Mouse (Mus musculus) embryonic facial prominence, embryonic 14.5 days (tissue): Measurements from ENCODE around the gene Tmed8. TPM values are rescaled to one million over a fixed set of nuclear protein-coding genes. Genes with fewer than 3 reads are reported as not detected.
"Not testable (repeated sequence)": the region's sequence is repeated elsewhere in the genome, so short reads cannot be mapped to it uniquely, and the experiment has no call there.

ENCODE experiments used
- ATAC-seq: fragments of 200-750 bp; cut with Nextera tagmentation; 2 replicates; pipeline ENCODE4 v1.8.0; 2017; ENCODE audit warnings: low read depth, moderate number of reproducible peaks, moderate TSS enrichment
- DNase-seq: peaks from one replicate; pipeline ENCODE4 v3.0.0-alpha.2; 2015; ENCODE audit warnings: low spot score
- H3K27ac ChIP-seq: fragments of 300-500 bp; sonication (generic); replicated peaks from 2 replicates; pipeline ENCODE4 v1.5.1; 2014; ENCODE audit warnings: low read depth, mild to moderate bottlenecking, low read length, moderate library complexity
- H3K27me3 ChIP-seq: fragments of 300-500 bp; sonication (generic); replicated peaks from 2 replicates; pipeline ENCODE4 v1.6.1; 2014; ENCODE audit warnings: low read length; ENCODE audit not compliant: control insufficient read depth, insufficient read depth
- H3K36me3 ChIP-seq: fragments of 300-500 bp; sonication (generic); 2 replicates; pipeline ENCODE4 v1.6.1; 2014; ENCODE audit warnings: low read length, mixed read lengths; ENCODE audit not compliant: control insufficient read depth, insufficient read depth
- H3K4me1 ChIP-seq: fragments of 300-500 bp; sonication (generic); 2 replicates; pipeline ENCODE4 v1.6.1; 2014; ENCODE audit warnings: antibody characterized with exemption, low read length; ENCODE audit not compliant: control insufficient read depth, insufficient read depth
- H3K4me2 ChIP-seq: fragments of 300-500 bp; sonication (generic); 2 replicates; pipeline ENCODE4 v1.6.1; 2014; ENCODE audit warnings: low read depth, mild to moderate bottlenecking, low read length, moderate library complexity, mixed read lengths
- H3K4me3 ChIP-seq: fragments of 300-500 bp; sonication (generic); 2 replicates; pipeline ENCODE4 v1.5.1; 2014; ENCODE audit warnings: low read depth, mild to moderate bottlenecking, low read length
- H3K9ac ChIP-seq: fragments of 300-500 bp; sonication (generic); 2 replicates; pipeline ENCODE4 v1.6.1; 2014; ENCODE audit warnings: low read depth, mild to moderate bottlenecking, low read length, moderate library complexity, mixed read lengths
- H3K9me3 ChIP-seq: fragments of 300-500 bp; sonication (generic); 2 replicates; pipeline ENCODE4 v1.6.1; 2016; ENCODE audit warnings: low read length; ENCODE audit not compliant: control insufficient read depth
- WGBS: fragments of 180-500 bp; shearing (Covaris S2); extraction: QIAGEN DNeasy Blood & Tissue Kit; methylation state at CpG from one replicate; pipeline ENCODE4 v1.1.7; 2014; 5-methylcytosine and 5-hydroxymethylcytosine counted together
- polyA plus RNA-seq: library from polyadenylated mRNA; unstranded; fragments of >200 nt; fragmentation: Nextera tagmentation; extraction: Ambion mirVana; gene quantifications from 2 replicates; pipeline ENCODE4 v1.2.1, GENCODE M21; 2014

Tmed8 gene
- polyA plus RNA-seq, 1 experiment from 2014 or later: 4.2 TPM

DNA sequence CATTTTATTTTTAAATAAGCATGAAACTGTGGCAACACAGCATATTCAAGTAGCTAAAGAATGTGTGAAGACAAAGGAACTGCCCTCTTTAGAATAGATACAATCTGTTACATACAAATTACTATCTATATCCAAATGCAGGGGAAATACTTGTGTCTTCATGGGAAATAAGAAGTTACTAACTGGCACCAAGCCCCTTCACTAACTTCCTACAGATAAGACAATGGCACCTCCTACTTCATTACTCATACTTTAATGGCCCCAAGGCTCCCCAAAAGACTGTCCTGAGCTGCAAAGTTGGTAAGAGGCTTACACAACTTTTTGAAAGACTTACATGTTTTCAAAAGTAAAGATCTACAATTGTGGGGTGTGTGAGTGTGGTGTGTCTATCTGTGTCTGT, 17.3 kb upstream of the Tmed8 start:
- H3K9me3 ChIP-seq: no peaks in the 10 kb centered on the region
- H3K4me1 ChIP-seq: peaks cover 4% of the 10 kb centered on the region
- no peaks in the 10 kb centered on the region for H3K27me3 ChIP-seq
- ATAC-seq (no peak), DNase-seq (no peak)
- no peak overlapping the region for H3K4me2 ChIP-seq
- no peak overlapping the region for H3K4me3 ChIP-seq
- no peak overlapping the region for H3K27ac ChIP-seq
- no peaks in the 10 kb centered on the region for H3K36me3 ChIP-seq
- no peak overlapping the region for H3K9ac ChIP-seq

DNA sequence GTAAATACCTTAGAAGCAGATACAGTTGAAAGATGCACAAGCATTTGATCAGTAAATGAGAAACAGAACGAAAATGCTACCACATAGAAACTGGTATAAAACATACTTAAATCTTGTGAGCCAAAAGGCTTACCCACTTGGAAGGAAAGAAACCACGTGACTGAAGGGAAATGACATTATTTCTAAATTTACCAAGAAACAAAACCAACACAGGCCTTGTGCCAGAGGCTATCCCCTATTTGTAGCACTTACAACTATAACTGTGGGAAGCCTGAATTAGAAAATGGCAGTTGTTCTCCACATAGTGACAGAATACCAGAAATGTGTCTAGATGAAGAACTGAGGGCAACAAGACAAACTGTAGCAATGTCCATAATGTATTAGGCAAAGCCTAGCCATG, 15.8 kb upstream of the Tmed8 start:
- 63% methylated on average over 2 of the region's 2 CpGs for WGBS
- no peaks in the 10 kb centered on the region for H3K36me3 ChIP-seq

DNA sequence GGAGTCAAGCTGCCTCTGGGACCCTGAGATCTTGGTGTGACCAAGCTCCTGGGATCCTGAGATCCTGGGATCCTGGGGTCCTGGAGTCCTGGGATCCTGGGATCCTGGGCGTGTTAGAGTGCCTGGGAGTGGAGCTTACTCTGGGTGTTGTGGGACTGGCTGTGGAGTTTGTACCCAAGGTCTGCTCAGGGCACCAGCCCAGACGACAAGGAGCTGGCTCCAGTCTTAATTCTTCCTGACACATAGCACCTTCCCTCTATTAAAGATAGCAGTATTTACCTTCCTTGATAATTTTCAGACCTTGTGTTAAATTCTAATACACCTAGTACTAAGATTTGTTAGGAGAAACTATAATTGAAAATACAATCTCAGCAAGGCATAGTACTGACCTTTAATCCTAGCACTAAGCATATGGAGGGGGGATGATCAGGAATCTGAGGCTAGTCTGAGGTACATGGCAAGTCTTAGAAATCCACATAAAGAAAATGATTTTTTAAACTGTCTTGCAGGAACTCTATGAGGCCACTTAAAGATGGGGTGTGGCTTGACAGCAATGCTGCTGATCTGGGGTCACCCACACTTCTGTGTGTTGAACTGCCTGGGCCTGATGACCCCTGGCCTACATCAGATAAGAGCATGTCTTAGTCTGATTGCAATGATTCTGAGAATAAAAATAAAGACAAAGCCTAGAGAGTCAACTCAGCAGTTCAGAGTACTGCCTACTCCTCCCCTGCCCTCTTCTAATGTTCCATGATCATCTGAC, 12.8 kb upstream of the Tmed8 start:
- no peak overlapping the region for H3K4me3 ChIP-seq
- H3K27me3 ChIP-seq: no peaks in the 10 kb centered on the region
- WGBS: 57% methylated on average over 2 of the region's 2 CpGs

More for the DNA sequence above, 15.8 kb upstream of the Tmed8 start:
- Histone ChIP-seq H3K4me3 (no peak overlapping the region), H3K27me3 (no peaks in the 10 kb centered on the region), H3K27ac (no peak overlapping the region), H3K9me3 (no peaks in the 10 kb centered on the region), H3K4me1 (peaks cover 4% of the 10 kb centered on the region), H3K4me2 (no peak overlapping the region), H3K9ac (no peak overlapping the region)
- ATAC-seq: no peak
- DNase-seq: no peak

DNA sequence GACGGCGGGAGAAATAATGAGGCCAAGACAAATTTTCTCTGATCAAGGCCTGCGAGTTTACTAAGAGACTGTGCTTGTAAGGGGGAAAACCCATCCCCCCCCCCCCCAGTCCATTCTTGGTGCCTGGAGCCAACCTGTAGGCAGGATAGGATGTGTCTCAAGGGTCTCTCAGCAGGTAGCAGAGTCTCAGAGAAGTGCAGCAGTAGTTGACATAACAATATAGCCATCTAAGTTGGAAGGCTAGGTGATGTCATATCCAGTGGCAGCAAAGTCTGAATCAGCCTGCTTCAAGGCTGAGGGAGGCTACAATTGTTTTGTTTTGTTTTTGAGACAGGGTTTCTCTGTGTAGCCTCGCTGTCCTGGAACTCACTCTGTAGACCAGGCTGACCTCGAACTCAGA, 5.5 kb upstream of the Tmed8 start:
- H3K27me3 ChIP-seq, DNase-seq, H3K27ac ChIP-seq, H3K9me3 ChIP-seq, ATAC-seq, H3K4me1 ChIP-seq, H3K9ac ChIP-seq, H3K4me3 ChIP-seq, H3K36me3 ChIP-seq, H3K4me2 ChIP-seq: not testable (repeated sequence)
- 82% methylated on average over 5 of the region's 5 CpGs for WGBS

More for the DNA sequence above, 12.8 kb upstream of the Tmed8 start:
- no peak overlapping the region for H3K9ac ChIP-seq
- H3K4me1 ChIP-seq: no peaks in the 10 kb centered on the region
- no peak overlapping the region for H3K4me2 ChIP-seq
- H3K36me3 ChIP-seq: no peaks in the 10 kb centered on the region
- DNase-seq: no peak
- no peak for ATAC-seq
- H3K27ac ChIP-seq: no peak overlapping the region
- no peaks in the 10 kb centered on the region for H3K9me3 ChIP-seq

DNA sequence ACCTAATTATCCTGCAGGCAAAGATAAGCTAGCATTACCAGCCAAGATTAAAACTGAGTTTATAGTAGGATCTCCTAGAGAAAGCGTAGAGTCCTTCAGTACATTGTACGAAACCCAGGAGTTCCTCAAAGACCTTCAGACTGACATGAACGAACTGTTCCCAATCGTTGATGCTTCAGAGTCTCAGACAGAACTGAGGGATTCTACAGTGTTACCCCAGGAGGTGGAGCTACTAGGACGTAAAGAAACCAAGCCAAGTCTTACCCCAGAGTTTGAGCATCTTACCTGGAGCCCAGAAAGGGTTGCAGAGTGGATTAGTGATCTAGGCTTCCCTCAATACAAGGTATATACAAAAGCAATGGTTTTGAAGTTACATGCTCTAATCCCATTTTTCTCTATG, 1.4 kb upstream of the Tmed8 start:
- ATAC-seq (no peak), DNase-seq (no peak)
- Histone ChIP-seq H3K36me3 (no peaks in the 10 kb centered on the region), H3K27me3 (no peaks in the 10 kb centered on the region), H3K9ac (no peak overlapping the region), H3K4me2 (no peak overlapping the region), H3K9me3 (no peaks in the 10 kb centered on the region), H3K4me1 (peaks cover 15% of the 10 kb centered on the region; the same call in 1 of the 2 replicates), H3K27ac (no peak overlapping the region), H3K4me3 (no peak overlapping the region)
- 67% methylated on average over 5 of the region's 5 CpGs for WGBS

DNA sequence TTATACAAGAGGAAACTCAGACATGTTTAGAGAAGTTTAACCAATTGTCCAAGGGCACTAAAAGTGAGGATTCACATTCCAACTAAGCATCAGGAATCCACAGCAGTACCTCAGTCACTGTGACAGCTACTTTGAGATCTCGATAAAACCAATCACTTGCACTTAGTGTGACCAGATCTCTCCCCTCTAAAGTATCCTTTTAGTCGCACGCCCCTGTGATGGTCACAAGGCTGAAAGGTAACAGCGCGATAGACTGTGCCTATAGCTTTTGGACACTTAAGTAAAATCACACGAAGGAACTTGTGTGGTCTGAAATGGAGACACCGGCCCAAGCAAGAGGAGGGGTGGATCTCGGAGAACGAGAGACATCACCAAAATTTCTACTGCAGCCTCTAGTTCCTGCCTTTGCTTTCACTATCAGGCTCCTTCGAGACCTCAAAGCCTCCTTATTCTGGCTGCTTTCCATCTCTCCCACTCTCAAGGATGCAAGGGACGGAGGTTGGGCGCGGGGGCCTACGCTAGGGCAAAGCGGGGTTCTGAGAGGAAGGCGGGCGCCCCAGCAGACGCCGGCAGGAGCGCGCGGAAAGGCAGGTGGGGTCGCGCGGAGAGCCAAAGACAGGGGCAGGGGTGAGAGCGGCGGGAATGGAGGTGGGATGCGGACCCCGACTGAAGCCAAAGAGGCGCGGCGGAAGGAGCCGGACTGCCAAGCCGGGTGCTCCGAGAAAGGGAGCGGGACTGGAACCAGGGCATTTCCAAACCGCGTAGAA, 865 bp downstream of the Tmed8 start, which contains the start of gene Samd15:
TSS of gene Samd15 (plus strand) at position 518 of the 767 bp plus-strand sequence.
- H3K9ac ChIP-seq: peak within 1 kb of the TSS; percentile 87
- WGBS: under 1% methylated on average over 37 of the region's 38 CpGs
- no peaks in the 10 kb centered on the region for H3K27me3 ChIP-seq
- peak within 1 kb of the TSS; percentile 85 for H3K4me3 ChIP-seq
- H3K36me3 ChIP-seq: no peaks in the 10 kb centered on the region
- H3K9me3 ChIP-seq: no peaks in the 10 kb centered on the region
- peak within 1 kb of the TSS; percentile 74 for H3K4me2 ChIP-seq
- peaks cover 15% of the 10 kb centered on the region; the same call in 1 of the 2 replicates for H3K4me1 ChIP-seq
- H3K27ac ChIP-seq: peak within 1 kb of the TSS; percentile 84
- ATAC-seq (peak; percentile 48), DNase-seq (peak; percentile 50)

DNA sequence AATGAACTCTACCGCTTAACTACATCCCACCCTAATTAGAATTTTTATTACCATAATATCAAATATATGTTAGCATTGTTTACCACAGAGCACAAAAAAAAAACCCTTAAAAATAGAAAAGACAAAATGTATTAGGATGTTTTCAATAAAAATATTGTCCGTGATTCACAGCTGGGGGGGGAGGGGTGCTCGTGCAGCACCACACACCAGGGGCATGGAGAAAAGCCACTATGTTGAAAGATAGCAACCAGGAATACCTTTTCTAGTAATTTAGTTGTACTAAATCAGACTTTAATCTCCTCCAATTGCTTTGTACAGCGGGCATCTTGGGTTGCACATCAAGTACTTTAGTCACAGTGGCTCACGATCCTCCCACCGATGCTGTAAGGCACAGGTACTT, 1.5 kb downstream of the Tmed8 start:
- ATAC-seq (no peak), DNase-seq (no peak)
- H3K9ac ChIP-seq: peak overlapping the region; percentile 87; the same call in 1 of the 2 replicates
- no peaks in the 10 kb centered on the region for H3K36me3 ChIP-seq
- no peak overlapping the region for H3K27ac ChIP-seq
- no peaks in the 10 kb centered on the region for H3K27me3 ChIP-seq
- H3K4me3 ChIP-seq: peak overlapping the region; percentile 85
- WGBS: 48% methylated on average over 6 of the region's 6 CpGs
- H3K9me3 ChIP-seq: no peaks in the 10 kb centered on the region
- H3K4me1 ChIP-seq: peaks cover 15% of the 10 kb centered on the region; the same call in 1 of the 2 replicates
- H3K4me2 ChIP-seq: peak overlapping the region; percentile 74

DNA sequence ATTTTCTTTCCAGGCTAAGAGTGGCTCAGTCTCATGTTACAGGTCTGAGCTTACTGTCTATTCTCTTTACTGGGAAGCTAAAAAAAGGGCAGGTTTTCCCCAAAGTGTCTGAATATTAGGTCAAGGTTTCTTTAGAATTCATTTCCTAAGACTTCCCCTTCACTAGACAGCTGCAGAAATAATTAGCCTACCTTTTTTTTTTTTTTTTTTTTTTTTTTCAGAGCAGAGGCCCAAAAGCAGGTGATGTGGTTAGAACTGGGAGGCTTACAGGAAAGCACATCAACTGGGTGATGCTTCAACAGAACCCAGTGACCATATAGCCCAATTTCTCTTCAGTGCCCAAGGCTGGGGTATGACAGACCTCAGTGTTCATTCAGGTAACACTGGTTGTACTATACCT, 3.9 kb downstream of the Tmed8 start:
- Histone ChIP-seq H3K27me3 (no peaks in the 10 kb centered on the region), H3K4me3 (no peak overlapping the region), H3K27ac (no peak overlapping the region), H3K36me3 (no peaks in the 10 kb centered on the region), H3K4me1 (peaks cover 15% of the 10 kb centered on the region; the same call in 1 of the 2 replicates), H3K4me2 (no peak overlapping the region), H3K9me3 (no peaks in the 10 kb centered on the region), H3K9ac (no peak overlapping the region)
- ATAC-seq (no peak), DNase-seq (no peak)
